Mouse (Mus musculus): ENCODE measurements around the gene Olfr716.
"Not testable (repeated sequence)": the region's sequence is repeated elsewhere in the genome, so short reads cannot be mapped to it uniquely, and the experiment has no call there.

Gene Olfr716

GRCm38 (mm10) chr7:107138027-107138426 is at the start of gene Olfr716:
Gene Olfr716, plus strand, starts transcription at chr7:107138327.
- DNase-seq (ENCODE audit: low spot score in 2 of 2) = not testable (repeated sequence)

GRCm38 (mm10) chr7:107092920-107093319 is 45.2 kb upstream of the Olfr716 start, which contains the start of gene Olfr17:
Gene Olfr17, plus strand, starts transcription at chr7:107093220.
- DNase-seq (ENCODE audit: low spot score in 2 of 2) = no peak

- not testable (repeated sequence) for DNase-seq (ENCODE audit: low spot score in 2 of 2)
Measured at GRCm38 (mm10) chr7:107110269-107110668, 27.9 kb upstream of the Olfr716 start, which contains the start of gene Olfr715b. Gene Olfr715b, minus strand, starts transcription at chr7:107110369.

GRCm38 (mm10) chr7:107130983-107131382 is 7.1 kb upstream of the Olfr716 start, which contains the start of gene Olfr715:
Gene Olfr715, minus strand, starts transcription at chr7:107131083.
- DNase-seq (ENCODE audit: low spot score in 2 of 2) = not testable (repeated sequence)

- no peak for DNase-seq (ENCODE audit: low spot score in 2 of 2)
Measured at GRCm38 (mm10) chr7:107166690-107167089, 28.6 kb downstream of the Olfr716 start, which contains the start of gene Nlrp14. Gene Nlrp14, plus strand, starts transcription at chr7:107166990.

- no peak for DNase-seq (ENCODE audit: low spot score in 2 of 2)
Measured at GRCm38 (mm10) chr7:107180406-107180805, 42.3 kb downstream of the Olfr716 start.
